Mouse (Mus musculus): Measurements from ENCODE around the gene Wdfy2.

The Wdfy2 gene

DNA sequence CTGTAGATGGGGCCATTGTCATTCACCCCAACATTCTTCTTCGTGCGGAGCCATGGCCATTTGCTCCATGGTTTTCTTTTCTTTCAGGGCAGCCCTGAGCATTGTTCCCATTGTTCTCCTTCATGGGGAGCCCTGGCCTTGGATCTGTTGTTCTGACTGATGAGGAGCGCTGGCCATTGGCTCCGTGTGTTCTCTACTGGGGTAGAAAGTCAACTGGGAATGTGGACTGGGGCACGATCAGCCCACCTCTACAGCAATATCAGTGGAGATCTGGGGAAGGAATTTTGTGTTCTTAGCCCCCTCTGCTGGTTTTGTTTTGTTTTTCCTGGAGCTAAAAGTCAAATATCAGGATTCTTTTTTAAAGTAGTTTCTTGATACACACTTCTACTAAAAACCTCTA, 100.2 kb downstream of the Wdfy2 start:
- peaks cover 38% of the 10 kb centered on the region for H3K36me3 ChIP-seq (ENCODE audit: insufficient read depth, low read length)
- H3K9me3 ChIP-seq (ENCODE audit: low read length): no peaks in the 10 kb centered on the region
- TF ChIP-seq NANOG (IDR thresholded peaks at IDR 0.05; ENCODE audit: borderline replicate concordance, low read length): peak; percentile 87
- TF ChIP-seq POU5F1 (IDR thresholded peaks at IDR 0.05; ENCODE audit: borderline replicate concordance, low read length): no peak
- peak; percentile 15; the same call in 1 of the 2 replicates for TF ChIP-seq CTCF (conservative IDR thresholded peaks at IDR 0.05; ENCODE audit: low read length)
- H3K4me3 ChIP-seq (replicated peaks; ENCODE audit: low read length): no peak overlapping the region
- H3K27me3 ChIP-seq (ENCODE audit: insufficient read depth, low read length): no peaks in the 10 kb centered on the region
- H3K4me1 ChIP-seq (replicated peaks; ENCODE audit: low read depth, low read length): peaks cover 28% of the 10 kb centered on the region

DNA sequence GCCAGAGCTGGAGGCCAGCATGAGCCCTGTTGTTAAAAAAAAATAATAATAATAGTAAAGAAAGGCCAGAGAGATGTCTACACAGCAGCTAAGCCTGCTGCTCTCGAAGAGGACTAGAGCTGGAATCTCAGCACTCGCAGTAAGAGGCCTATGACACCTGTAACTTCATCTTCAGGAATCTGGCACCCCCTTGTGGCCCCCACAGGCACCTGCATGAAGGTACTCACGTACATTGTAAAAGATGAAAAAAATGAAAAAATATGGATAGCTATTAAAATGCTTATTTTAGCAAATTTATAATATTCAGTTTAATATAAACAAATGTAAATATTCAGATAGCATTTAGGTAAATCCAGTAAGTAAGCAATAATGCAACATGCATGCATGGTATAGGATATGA, 102.0 kb downstream of the Wdfy2 start:
- Histone ChIP-seq H3K27me3 (ENCODE audit: insufficient read depth, low read length) (no peaks in the 10 kb centered on the region), H3K9me3 (ENCODE audit: low read length) (no peaks in the 10 kb centered on the region), H3K36me3 (ENCODE audit: insufficient read depth, low read length) (peaks cover 42% of the 10 kb centered on the region), H3K4me1 (replicated peaks; ENCODE audit: low read depth, low read length) (peaks cover 28% of the 10 kb centered on the region), H3K4me3 (replicated peaks; ENCODE audit: low read length) (no peak overlapping the region)
- TF ChIP-seq NANOG (IDR thresholded peaks at IDR 0.05; ENCODE audit: borderline replicate concordance, low read length): no peak
- TF ChIP-seq CTCF (conservative IDR thresholded peaks at IDR 0.05; ENCODE audit: low read length): peak; percentile 77

DNA sequence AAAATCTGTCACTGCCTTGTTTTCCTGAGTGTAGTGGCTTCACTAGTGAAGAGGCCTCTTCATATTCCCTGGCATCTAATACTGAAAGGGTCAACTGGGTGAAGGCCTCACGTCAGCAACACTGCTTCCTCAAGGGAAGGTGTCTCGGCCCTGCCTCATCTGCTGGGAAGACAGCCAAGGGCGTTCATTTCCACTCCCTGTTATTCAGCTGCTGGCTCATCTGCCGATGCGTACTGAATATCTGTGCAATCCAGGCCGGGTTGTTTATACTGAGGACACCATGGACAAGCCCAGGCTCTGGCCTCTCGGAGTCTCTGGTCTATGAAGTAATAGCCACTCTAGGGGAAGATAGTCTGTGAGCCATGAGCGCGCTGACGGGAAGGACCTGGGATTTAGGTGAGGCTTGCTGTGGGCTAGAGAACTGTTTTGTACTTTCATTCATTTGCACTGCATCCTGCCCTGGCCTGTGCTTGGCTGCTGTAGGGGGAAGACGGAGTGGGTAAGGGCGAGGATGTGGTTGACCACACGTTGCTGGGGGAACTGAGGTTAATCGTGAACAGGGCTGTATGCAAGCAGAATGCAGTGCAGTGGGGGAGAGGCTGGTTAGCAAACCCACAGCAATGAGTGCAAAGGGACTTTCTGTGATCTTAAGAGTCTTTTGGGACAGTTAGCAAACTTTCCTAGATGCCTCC, 103.1 kb downstream of the Wdfy2 start:
- H3K36me3 ChIP-seq (ENCODE audit: insufficient read depth, low read length): peaks cover 44% of the 10 kb centered on the region
- H3K9me3 ChIP-seq (ENCODE audit: low read length): no peaks in the 10 kb centered on the region
- H3K27me3 ChIP-seq (ENCODE audit: insufficient read depth, low read length): no peaks in the 10 kb centered on the region
- peaks cover 28% of the 10 kb centered on the region for H3K4me1 ChIP-seq (replicated peaks; ENCODE audit: low read depth, low read length)
- TF ChIP-seq NANOG (IDR thresholded peaks at IDR 0.05; ENCODE audit: borderline replicate concordance, low read length) (no peak), POU5F1 (IDR thresholded peaks at IDR 0.05; ENCODE audit: borderline replicate concordance, low read length) (no peak), CTCF (conservative IDR thresholded peaks at IDR 0.05; ENCODE audit: low read length) (no peak)
- H3K4me3 ChIP-seq (replicated peaks; ENCODE audit: low read length): no peak overlapping the region

DNA sequence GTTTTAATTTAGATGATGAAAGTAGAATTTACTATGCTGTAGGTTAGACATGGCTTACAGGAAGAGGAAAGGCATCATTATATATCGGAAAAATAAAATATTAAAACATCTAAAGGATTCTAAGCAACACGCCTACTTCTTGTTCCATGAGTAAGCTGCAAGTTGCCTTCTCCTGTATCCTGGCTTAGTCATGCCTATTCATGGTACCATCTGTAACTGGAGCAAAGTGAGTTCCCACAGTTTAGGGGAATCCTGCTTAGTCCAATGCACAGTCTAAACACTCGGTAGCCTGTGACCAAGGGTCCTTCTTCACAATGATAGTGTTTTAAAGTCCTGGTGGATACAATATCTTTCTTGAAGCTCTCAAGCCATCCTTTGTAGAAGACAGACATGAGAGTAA, 109.3 kb downstream of the Wdfy2 start:
- no peak for TF ChIP-seq POU5F1 (IDR thresholded peaks at IDR 0.05; ENCODE audit: borderline replicate concordance, low read length)
- no peak for TF ChIP-seq NANOG (IDR thresholded peaks at IDR 0.05; ENCODE audit: borderline replicate concordance, low read length)
- no peak for TF ChIP-seq CTCF (conservative IDR thresholded peaks at IDR 0.05; ENCODE audit: low read length)
- H3K36me3 ChIP-seq (ENCODE audit: insufficient read depth, low read length): peaks cover 30% of the 10 kb centered on the region
- no peak overlapping the region for H3K4me3 ChIP-seq (replicated peaks; ENCODE audit: low read length)
- peaks cover 12% of the 10 kb centered on the region for H3K4me1 ChIP-seq (replicated peaks; ENCODE audit: low read depth, low read length)
- no peaks in the 10 kb centered on the region for H3K27me3 ChIP-seq (ENCODE audit: insufficient read depth, low read length)
- no peaks in the 10 kb centered on the region for H3K9me3 ChIP-seq (ENCODE audit: low read length)

DNA sequence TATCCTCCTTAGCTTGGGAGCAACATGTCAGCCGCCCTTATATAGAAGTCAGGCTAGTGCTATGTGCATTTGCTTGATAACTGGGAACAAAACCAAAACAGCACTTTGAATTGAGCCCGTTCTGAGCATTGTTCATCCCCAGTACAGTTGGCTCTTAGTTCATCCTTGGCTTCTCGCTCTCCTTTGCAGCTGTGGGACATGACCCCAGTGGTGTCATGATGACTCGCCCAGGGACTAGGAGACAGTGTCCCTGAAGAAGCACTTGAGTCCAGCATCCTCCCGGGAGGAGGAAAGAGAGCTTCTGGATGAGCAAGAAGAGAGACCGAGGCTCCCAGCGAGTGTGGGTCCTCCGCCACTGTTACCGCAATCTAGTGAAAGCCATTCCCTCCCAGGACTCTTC, 118.6 kb downstream of the Wdfy2 start:
- no peak for TF ChIP-seq POU5F1 (IDR thresholded peaks at IDR 0.05; ENCODE audit: borderline replicate concordance, low read length)
- TF ChIP-seq CTCF (conservative IDR thresholded peaks at IDR 0.05; ENCODE audit: low read length): no peak
- no peak for TF ChIP-seq NANOG (IDR thresholded peaks at IDR 0.05; ENCODE audit: borderline replicate concordance, low read length)
- no peaks in the 10 kb centered on the region for H3K4me1 ChIP-seq (replicated peaks; ENCODE audit: low read depth, low read length)
- H3K27me3 ChIP-seq (ENCODE audit: insufficient read depth, low read length): no peaks in the 10 kb centered on the region
- H3K4me3 ChIP-seq (replicated peaks; ENCODE audit: low read length): no peak overlapping the region
- H3K36me3 ChIP-seq (ENCODE audit: insufficient read depth, low read length): peaks cover 58% of the 10 kb centered on the region
- no peaks in the 10 kb centered on the region for H3K9me3 ChIP-seq (ENCODE audit: low read length)

DNA sequence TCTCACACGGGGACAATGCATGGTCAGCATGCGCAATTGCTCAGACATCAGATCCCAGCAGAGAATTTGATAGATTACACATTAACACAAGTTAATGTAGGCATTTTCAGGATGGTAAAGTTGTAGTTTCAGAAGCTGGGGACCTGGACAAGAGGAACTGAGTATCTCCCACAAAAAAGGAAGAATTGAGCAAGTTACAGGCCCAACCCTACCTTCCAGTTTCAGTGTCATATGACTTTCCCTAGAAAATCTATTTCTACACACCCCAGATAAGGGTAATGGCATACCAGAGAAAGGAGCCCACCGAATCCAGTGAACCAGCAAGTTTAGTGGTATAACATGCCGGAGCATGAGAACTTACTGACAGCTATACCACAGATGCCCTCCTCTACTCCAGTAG, 126.2 kb downstream of the Wdfy2 start:
- Histone ChIP-seq H3K4me1 (replicated peaks; ENCODE audit: low read depth, low read length) (peaks cover 29% of the 10 kb centered on the region), H3K9me3 (ENCODE audit: low read length) (no peaks in the 10 kb centered on the region), H3K27me3 (ENCODE audit: insufficient read depth, low read length) (no peaks in the 10 kb centered on the region), H3K4me3 (replicated peaks; ENCODE audit: low read length) (no peak overlapping the region), H3K36me3 (ENCODE audit: insufficient read depth, low read length) (peaks cover under 1% of the 10 kb centered on the region; the same call in 1 of the 2 replicates)
- TF ChIP-seq POU5F1 (IDR thresholded peaks at IDR 0.05; ENCODE audit: borderline replicate concordance, low read length) (no peak), CTCF (conservative IDR thresholded peaks at IDR 0.05; ENCODE audit: low read length) (no peak), NANOG (IDR thresholded peaks at IDR 0.05; ENCODE audit: borderline replicate concordance, low read length) (no peak)

DNA sequence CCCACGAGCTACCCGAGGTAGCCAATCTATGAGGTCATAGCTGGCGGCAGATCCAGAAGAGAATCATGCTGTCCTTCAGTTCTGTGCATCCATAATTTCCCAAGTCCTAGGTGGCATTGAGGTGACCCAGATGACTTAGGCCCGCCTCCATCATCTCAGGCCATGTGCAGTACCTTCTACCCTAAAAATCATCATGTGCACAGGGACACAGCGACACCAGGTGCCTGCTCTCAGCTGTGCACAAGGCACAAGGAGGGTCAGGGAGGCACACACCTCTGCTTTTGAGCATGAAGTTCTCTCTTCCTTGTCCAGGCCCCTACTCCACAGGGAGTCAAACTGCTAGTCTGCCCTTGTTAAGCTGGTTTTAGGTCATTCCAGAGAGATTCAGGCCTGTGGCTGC, 127.9 kb downstream of the Wdfy2 start:
- Histone ChIP-seq H3K9me3 (ENCODE audit: low read length) (no peaks in the 10 kb centered on the region), H3K27me3 (ENCODE audit: insufficient read depth, low read length) (no peaks in the 10 kb centered on the region), H3K4me1 (replicated peaks; ENCODE audit: low read depth, low read length) (peaks cover 29% of the 10 kb centered on the region), H3K36me3 (ENCODE audit: insufficient read depth, low read length) (no peaks in the 10 kb centered on the region), H3K4me3 (replicated peaks; ENCODE audit: low read length) (peak overlapping the region; percentile 54)
- TF ChIP-seq NANOG (IDR thresholded peaks at IDR 0.05; ENCODE audit: borderline replicate concordance, low read length): no peak
- TF ChIP-seq POU5F1 (IDR thresholded peaks at IDR 0.05; ENCODE audit: borderline replicate concordance, low read length): no peak
- TF ChIP-seq CTCF (conservative IDR thresholded peaks at IDR 0.05; ENCODE audit: low read length): no peak

DNA sequence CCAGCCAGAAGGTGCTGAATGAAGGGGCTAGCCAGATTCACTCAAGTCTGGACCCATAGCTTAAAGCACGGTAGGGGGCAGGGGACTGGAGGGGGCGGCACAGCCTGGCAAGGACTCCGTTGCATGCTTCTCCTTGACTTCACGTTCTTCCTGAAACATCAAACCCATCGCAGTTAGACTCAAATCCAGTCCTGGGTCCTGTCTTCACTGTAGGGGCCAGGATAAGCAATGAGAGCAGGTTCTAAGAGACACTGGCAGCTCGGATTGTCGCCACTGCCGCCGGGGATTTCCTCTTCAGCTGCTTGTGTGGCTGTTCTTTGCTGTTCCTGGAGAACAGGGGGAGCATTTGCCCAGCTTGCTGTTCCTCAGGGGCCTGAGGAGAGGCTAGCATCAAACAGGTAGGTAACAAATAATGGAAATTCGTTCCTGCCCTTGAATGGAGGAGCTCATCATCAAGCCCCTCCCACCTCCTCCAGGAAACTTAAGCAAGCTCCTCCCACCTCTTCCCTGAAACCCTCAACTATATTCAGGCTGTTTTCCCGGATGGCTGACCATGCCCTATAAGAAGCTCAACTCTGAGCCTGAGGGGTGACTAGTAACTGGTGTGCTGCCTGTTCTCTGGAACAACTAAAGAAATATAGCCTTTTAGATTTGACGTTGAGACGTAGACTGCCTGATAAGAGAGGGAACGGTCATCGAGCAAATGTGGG, 128.5 kb downstream of the Wdfy2 start:
- peaks cover 29% of the 10 kb centered on the region for H3K4me1 ChIP-seq (replicated peaks; ENCODE audit: low read depth, low read length)
- no peaks in the 10 kb centered on the region for H3K27me3 ChIP-seq (ENCODE audit: insufficient read depth, low read length)
- H3K4me3 ChIP-seq (replicated peaks; ENCODE audit: low read length): peak overlapping the region; percentile 54
- no peaks in the 10 kb centered on the region for H3K36me3 ChIP-seq (ENCODE audit: insufficient read depth, low read length)
- TF ChIP-seq NANOG (IDR thresholded peaks at IDR 0.05; ENCODE audit: borderline replicate concordance, low read length) (no peak), CTCF (conservative IDR thresholded peaks at IDR 0.05; ENCODE audit: low read length) (no peak), POU5F1 (IDR thresholded peaks at IDR 0.05; ENCODE audit: borderline replicate concordance, low read length) (no peak)
- H3K9me3 ChIP-seq (ENCODE audit: low read length): no peaks in the 10 kb centered on the region

All from E14TG2a.4 (cell line).